Mouse (Mus musculus) hindbrain, embryonic 16.5 days (tissue): ENCODE measurements at regions not wholly inside any gene's neighbourhood (a gene's known extent, or its start where the extent isn't known, plus 50 kb on each side); places are given as distances from the start of the nearest gene placed in this dataset.
"Not testable (repeated sequence)": the region's sequence is repeated elsewhere in the genome, so short reads cannot be mapped to it uniquely, and the experiment has no call there.

Source experiments
- ATAC-seq: fragments of 200-750 bp; cut with Nextera tagmentation; 2 replicates; pipeline ENCODE4 v1.8.0; 2017; ENCODE audit warnings: moderate TSS enrichment, moderate library complexity
- H3K27ac ChIP-seq: fragments of 300-500 bp; sonication (generic); 2 replicates; pipeline ENCODE4 v1.5.1; 2014; ENCODE audit warnings: low read depth, mild to moderate bottlenecking, control low read depth, low read length, moderate library complexity
- H3K27me3 ChIP-seq: fragments of 300-500 bp; sonication (generic); replicated peaks from 2 replicates; pipeline ENCODE4 v1.6.1; 2014; ENCODE audit warnings: low read length; ENCODE audit not compliant: control insufficient read depth, insufficient read depth
- H3K36me3 ChIP-seq: fragments of 300-500 bp; sonication (generic); 2 replicates; pipeline ENCODE4 v1.6.1; 2014; ENCODE audit warnings: mild to moderate bottlenecking, low read length, moderate library complexity, mixed read lengths; ENCODE audit not compliant: control insufficient read depth, insufficient read depth
- H3K4me1 ChIP-seq: fragments of 300-500 bp; sonication (generic); 2 replicates; pipeline ENCODE4 v1.6.1; 2014; ENCODE audit warnings: low read depth, low read length; ENCODE audit not compliant: control insufficient read depth, insufficient read depth
- H3K4me2 ChIP-seq: fragments of 300-500 bp; sonication (generic); 2 replicates; pipeline ENCODE4 v1.6.1; 2014; ENCODE audit warnings: mild to moderate bottlenecking, low read length, control low read depth, moderate library complexity
- H3K4me3 ChIP-seq: fragments of 300-500 bp; sonication (generic); 2 replicates; pipeline ENCODE4 v1.5.1; 2014; ENCODE audit warnings: mild to moderate bottlenecking, low read length, control low read depth, moderate library complexity
- H3K9ac ChIP-seq: fragments of 300-500 bp; sonication (generic); 2 replicates; pipeline ENCODE4 v1.6.1; 2014; ENCODE audit warnings: low read depth, mild to moderate bottlenecking, control low read depth, low read length, moderate library complexity
- H3K9me3 ChIP-seq: fragments of 300-500 bp; sonication (generic); 2 replicates; pipeline ENCODE4 v1.6.1; 2014; ENCODE audit warnings: mild to moderate bottlenecking, low read length, moderate library complexity; ENCODE audit not compliant: control insufficient read depth
- WGBS: fragments of 180-500 bp; shearing (Covaris S2); extraction: QIAGEN DNeasy Blood & Tissue Kit; methylation state at CpG from one replicate; pipeline ENCODE4 v1.1.7; 2014; 5-methylcytosine and 5-hydroxymethylcytosine counted together

- Histone ChIP-seq H3K4me1 (no peaks in the 10 kb centered on the region; the same call in 1 of the 2 replicates), H3K9me3 (no peaks in the 10 kb centered on the region), H3K4me3 (no peak overlapping the region), H3K36me3 (no peaks in the 10 kb centered on the region), H3K27me3 (no peaks in the 10 kb centered on the region), H3K4me2 (no peak overlapping the region), H3K27ac (no peak overlapping the region), H3K9ac (no peak overlapping the region)
- ATAC-seq: no peak
- 36% methylated on average over 3 of the region's 3 CpGs for WGBS
These were observed 204.5 kb downstream of the Fam43a start for GRCm38 (mm10) chr16:30804018-30804417.

- H3K27ac ChIP-seq, H3K36me3 ChIP-seq, ATAC-seq, H3K9ac ChIP-seq, H3K27me3 ChIP-seq, H3K4me1 ChIP-seq, H3K4me3 ChIP-seq, H3K9me3 ChIP-seq, H3K4me2 ChIP-seq: not testable (repeated sequence)
- 90% methylated on average over 4 of the region's 4 CpGs for WGBS
These were observed 206.7 kb downstream of the Fam43a start for GRCm38 (mm10) chr16:30806206-30806605.

- WGBS: 62% methylated on average over 5 of the region's 5 CpGs
- no peaks in the 10 kb centered on the region for H3K27me3 ChIP-seq
- no peaks in the 10 kb centered on the region for H3K9me3 ChIP-seq
- H3K9ac ChIP-seq: no peak overlapping the region
- H3K4me2 ChIP-seq: no peak overlapping the region
- H3K4me3 ChIP-seq: no peak overlapping the region
- no peak overlapping the region for H3K27ac ChIP-seq
- H3K4me1 ChIP-seq: peaks cover 13% of the 10 kb centered on the region
- no peaks in the 10 kb centered on the region for H3K36me3 ChIP-seq
- no peak for ATAC-seq
These were observed 219.1 kb downstream of the Fam43a start for GRCm38 (mm10) chr16:30818541-30819120.

GRCm38 (mm10) chr16:30819342-30819741, 219.8 kb downstream of the Fam43a start:
- no peaks in the 10 kb centered on the region for H3K27me3 ChIP-seq

GRCm38 (mm10) chr16:30820234-30820633, 220.7 kb downstream of the Fam43a start:
- Histone ChIP-seq H3K27ac (no peak overlapping the region), H3K4me1 (peaks cover 13% of the 10 kb centered on the region), H3K4me3 (no peak overlapping the region), H3K4me2 (no peak overlapping the region), H3K9ac (no peak overlapping the region), H3K27me3 (no peaks in the 10 kb centered on the region), H3K36me3 (no peaks in the 10 kb centered on the region), H3K9me3 (no peaks in the 10 kb centered on the region)
- no peak for ATAC-seq
- 73% methylated on average over 2 of the region's 3 CpGs for WGBS

More at GRCm38 (mm10) chr16:30819342-30819741, 219.8 kb downstream of the Fam43a start:
- H3K4me2 ChIP-seq: no peak overlapping the region
- no peak overlapping the region for H3K27ac ChIP-seq
- WGBS: 89% methylated on average over 4 of the region's 4 CpGs
- no peaks in the 10 kb centered on the region for H3K36me3 ChIP-seq
- no peaks in the 10 kb centered on the region for H3K9me3 ChIP-seq
- no peak overlapping the region for H3K9ac ChIP-seq
- no peak for ATAC-seq
- peaks cover 13% of the 10 kb centered on the region for H3K4me1 ChIP-seq
- no peak overlapping the region for H3K4me3 ChIP-seq

GRCm38 (mm10) chr16:30820761-30821160, 221.2 kb downstream of the Fam43a start:
- no peak overlapping the region for H3K4me2 ChIP-seq
- WGBS: 64% methylated on average over 4 of the region's 4 CpGs
- no peak overlapping the region for H3K27ac ChIP-seq

GRCm38 (mm10) chr16:30821191-30821910, 221.8 kb downstream of the Fam43a start:
- H3K27me3 ChIP-seq: no peaks in the 10 kb centered on the region
- ATAC-seq: peak; percentile 73
- H3K9ac ChIP-seq: 0 out of 2 replicates have a peak overlapping the region, but pooled peaks have one; percentile 30
- 8% methylated on average over 17 of the region's 17 CpGs for WGBS
- H3K4me1 ChIP-seq: peaks cover 13% of the 10 kb centered on the region
- H3K4me3 ChIP-seq: peak overlapping the region; percentile 2; the same call in 1 of the 2 replicates
- H3K27ac ChIP-seq: 0 out of 2 replicates have a peak overlapping the region, but pooled peaks have one; percentile 31
- H3K36me3 ChIP-seq: no peaks in the 10 kb centered on the region
- no peaks in the 10 kb centered on the region for H3K9me3 ChIP-seq
- peak overlapping the region; percentile 51 for H3K4me2 ChIP-seq

More at GRCm38 (mm10) chr16:30820761-30821160, 221.2 kb downstream of the Fam43a start:
- H3K27me3 ChIP-seq: no peaks in the 10 kb centered on the region
- H3K9ac ChIP-seq: no peak overlapping the region
- H3K36me3 ChIP-seq: no peaks in the 10 kb centered on the region
- no peak overlapping the region for H3K4me3 ChIP-seq
- ATAC-seq: no peak
- H3K9me3 ChIP-seq: no peaks in the 10 kb centered on the region
- H3K4me1 ChIP-seq: peaks cover 13% of the 10 kb centered on the region

- H3K9me3 ChIP-seq: no peaks in the 10 kb centered on the region
- ATAC-seq: no peak
- H3K4me1 ChIP-seq: peaks cover 13% of the 10 kb centered on the region
- peak overlapping the region; percentile 31; the same call in 1 of the 2 replicates for H3K27ac ChIP-seq
- no peak overlapping the region for H3K4me3 ChIP-seq
- H3K4me2 ChIP-seq: no peak overlapping the region; the same call in 1 of the 2 replicates
- H3K27me3 ChIP-seq: no peaks in the 10 kb centered on the region
- H3K36me3 ChIP-seq: no peaks in the 10 kb centered on the region
- 56% methylated on average over 13 of the region's 13 CpGs for whole genome bisulfite sequencing
- H3K9ac ChIP-seq: peak overlapping the region; percentile 20; the same call in 1 of the 2 replicates
These were observed 222.5 kb downstream of the Fam43a start for GRCm38 (mm10) chr16:30821911-30822578.

GRCm38 (mm10) chr16:30826128-30826527, 226.6 kb downstream of the Fam43a start:
- Histone ChIP-seq H3K4me1 (peaks cover 12% of the 10 kb centered on the region), H3K9me3 (no peaks in the 10 kb centered on the region), H3K27ac (no peak overlapping the region), H3K36me3 (no peaks in the 10 kb centered on the region), H3K9ac (no peak overlapping the region), H3K4me2 (no peak overlapping the region), H3K27me3 (no peaks in the 10 kb centered on the region), H3K4me3 (no peak overlapping the region)
- WGBS: 64% methylated on average over 3 of the region's 3 CpGs
- ATAC-seq: no peak
